Mouse (Mus musculus) megakaryocyte, embryonic 14.5 days (primary cell): ENCODE results near the gene Bax.

ENCODE experiments used
- FLI1 ChIP-seq: IDR thresholded peaks from 2 replicates; pipeline ENCODE4 v1.6.1; 2012; ENCODE audit warnings: low read length, inconsistent platforms, mixed read lengths
- GATA1 ChIP-seq: IDR thresholded peaks from 3 replicates; pipeline ENCODE4 v1.6.1; 2012; ENCODE audit warnings: mixed read lengths, low read length, inconsistent platforms, borderline replicate concordance

DNA sequence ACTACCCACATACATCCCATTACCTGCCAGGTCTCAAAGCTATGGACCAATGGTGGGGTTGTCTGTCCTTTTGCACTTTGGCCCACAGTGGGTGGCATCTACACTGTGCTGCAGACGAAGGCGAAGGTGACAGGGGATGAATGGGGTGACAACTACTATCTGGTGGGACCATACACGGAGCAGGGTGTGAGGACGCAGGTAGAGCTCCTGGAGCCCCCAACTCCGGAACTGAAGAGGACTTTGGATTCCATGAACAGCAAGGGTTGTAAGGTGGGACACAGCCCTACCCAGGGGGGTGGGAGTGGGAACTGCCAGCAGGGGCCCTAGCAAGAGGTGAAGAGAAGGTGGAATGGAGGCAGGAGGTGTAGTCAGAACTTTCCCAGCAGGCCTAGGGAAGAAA lies 30.3 kb downstream of the Bax start:
- TF ChIP-seq FLI1 = no peak
- TF ChIP-seq GATA1 = no peak
